Mouse (Mus musculus) midbrain, embryonic 15.5 days (tissue): ENCODE data around the gene Arhgef26. TPM values are rescaled to one million over a fixed set of nuclear protein-coding genes. Genes with fewer than 3 reads are reported as not detected.

Experiments
- ATAC-seq: fragments of 200-750 bp; cut with Nextera tagmentation; replicated peaks from 2 replicates; pipeline ENCODE4 v1.8.0; 2017; ENCODE audit warnings: moderate TSS enrichment
- H3K27ac ChIP-seq: fragments of 300-500 bp; sonication (generic); 2 replicates; pipeline ENCODE4 v1.5.1; 2015; ENCODE audit warnings: mild to moderate bottlenecking, inconsistent platforms
- H3K27me3 ChIP-seq: fragments of 300-500 bp; sonication (generic); replicated peaks from 2 replicates; pipeline ENCODE4 v1.6.1; 2015; ENCODE audit warnings: inconsistent platforms
- H3K36me3 ChIP-seq: fragments of 300-500 bp; sonication (generic); replicated peaks from 2 replicates; pipeline ENCODE4 v1.6.1; 2015; ENCODE audit warnings: inconsistent platforms
- H3K4me1 ChIP-seq: fragments of 300-500 bp; sonication (generic); 2 replicates; pipeline ENCODE4 v1.6.1; 2015; ENCODE audit warnings: inconsistent platforms
- H3K4me2 ChIP-seq: fragments of 300-500 bp; sonication (generic); 2 replicates; pipeline ENCODE4 v1.6.1; 2015; ENCODE audit warnings: inconsistent platforms, mild to moderate bottlenecking, moderate library complexity
- H3K4me3 ChIP-seq: fragments of 300-500 bp; sonication (generic); 2 replicates; pipeline ENCODE4 v1.5.1; 2015; ENCODE audit warnings: mild to moderate bottlenecking, inconsistent platforms
- H3K9ac ChIP-seq: fragments of 300-500 bp; sonication (generic); 2 replicates; pipeline ENCODE4 v1.6.1; 2015; ENCODE audit warnings: mild to moderate bottlenecking, inconsistent platforms
- H3K9me3 ChIP-seq: fragments of 300-500 bp; sonication (generic); 2 replicates; pipeline ENCODE4 v1.6.1; 2016; ENCODE audit warnings: inconsistent platforms
- WGBS: fragments of 180-500 bp; shearing (Covaris S2); methylation state at CpG from one replicate; pipeline ENCODE4 v1.1.7; 2015; ENCODE audit warnings: mixed read lengths; 5-methylcytosine and 5-hydroxymethylcytosine counted together
- polyA plus RNA-seq: library from polyadenylated mRNA; unstranded; fragments of >200 nt; fragmentation: Nextera tagmentation; extraction: Ambion mirVana; gene quantifications from 2 replicates; pipeline ENCODE4 v1.2.1, GENCODE M21; 2015

Gene Arhgef26
- polyA plus RNA-seq, 1 experiment from 2014 or later = 9.2 TPM

DNA sequence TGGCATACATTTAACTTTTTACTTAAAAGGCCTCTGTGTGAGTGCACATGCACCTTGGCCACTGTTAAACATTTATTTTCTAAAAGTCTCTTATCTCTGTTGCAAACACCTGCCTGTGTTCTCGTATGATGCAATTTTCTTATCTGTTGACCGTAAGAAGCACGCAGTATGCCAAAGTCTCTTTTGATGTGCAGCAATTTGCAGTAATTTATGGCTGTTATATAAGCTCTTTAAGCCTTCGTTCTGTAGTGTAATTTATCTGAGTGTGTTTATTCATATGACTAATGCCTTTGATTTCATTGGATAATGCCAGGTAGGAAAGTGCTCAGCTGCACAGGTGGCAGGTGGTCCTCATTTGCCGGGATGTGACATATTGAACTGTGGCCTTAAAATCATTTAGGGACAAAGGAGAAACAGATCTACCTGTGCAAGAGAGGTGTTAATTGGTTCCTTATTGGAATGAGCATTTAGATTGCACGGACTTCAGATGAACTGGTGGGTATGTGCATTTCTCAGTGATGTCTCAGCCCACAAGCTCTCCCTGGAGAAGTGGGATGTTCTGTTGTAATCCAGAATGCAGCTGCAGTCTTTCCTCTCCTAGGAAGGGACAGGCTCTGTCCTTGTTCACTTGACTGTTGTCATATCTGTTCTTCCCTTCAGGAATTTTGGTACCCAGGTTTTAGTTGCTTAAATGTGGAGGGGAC lies 10.5 kb downstream of the Arhgef26 start:
- Histone ChIP-seq H3K4me2 (no peak overlapping the region), H3K4me3 (no peak overlapping the region), H3K36me3 (no peaks in the 10 kb centered on the region), H3K27me3 (no peaks in the 10 kb centered on the region), H3K9ac (no peak overlapping the region), H3K4me1 (no peaks in the 10 kb centered on the region), H3K9me3 (no peaks in the 10 kb centered on the region), H3K27ac (no peak overlapping the region)
- WGBS = 85% methylated on average over 6 of the region's 6 CpGs
- no peak for ATAC-seq

DNA sequence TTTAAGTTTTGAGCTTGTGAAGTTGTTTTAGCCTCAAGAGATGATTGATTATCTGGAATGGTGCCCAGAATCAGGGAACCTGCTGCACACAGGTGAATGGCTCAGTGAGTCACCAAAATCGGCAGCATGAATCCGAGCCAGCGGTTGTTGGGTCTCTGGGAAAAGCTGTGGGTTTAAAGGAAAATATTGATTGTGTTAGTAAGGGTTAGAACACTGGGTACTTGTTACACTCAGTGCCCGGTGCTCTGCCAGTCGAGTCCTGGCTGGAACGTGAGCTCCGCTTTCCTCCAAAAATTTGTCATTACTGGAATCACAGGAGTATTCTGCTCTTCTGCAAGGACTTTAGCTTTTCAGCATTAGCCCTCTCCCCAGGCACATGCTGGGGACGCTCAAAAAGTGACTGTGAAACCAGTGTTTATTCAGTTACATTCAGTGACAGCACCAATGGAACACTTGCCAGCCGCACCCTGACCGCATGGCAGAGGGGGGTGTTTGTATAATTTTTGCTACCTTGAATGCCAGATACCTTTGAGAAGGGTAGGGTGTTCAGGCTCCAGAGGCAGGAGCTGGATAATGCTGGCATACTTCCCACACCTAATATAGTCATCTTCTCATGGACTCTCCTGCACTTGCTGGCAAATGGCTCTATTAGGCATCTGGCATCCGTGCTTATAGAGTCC lies 11.2 kb downstream of the Arhgef26 start:
- H3K36me3 ChIP-seq = no peaks in the 10 kb centered on the region
- no peak overlapping the region for H3K4me2 ChIP-seq
- no peaks in the 10 kb centered on the region for H3K4me1 ChIP-seq
- WGBS = 86% methylated on average over 11 of the region's 11 CpGs
- no peak overlapping the region for H3K9ac ChIP-seq
- no peaks in the 10 kb centered on the region for H3K9me3 ChIP-seq
- no peak overlapping the region for H3K27ac ChIP-seq
- no peak for ATAC-seq
- H3K27me3 ChIP-seq = no peaks in the 10 kb centered on the region
- H3K4me3 ChIP-seq = no peak overlapping the region

DNA sequence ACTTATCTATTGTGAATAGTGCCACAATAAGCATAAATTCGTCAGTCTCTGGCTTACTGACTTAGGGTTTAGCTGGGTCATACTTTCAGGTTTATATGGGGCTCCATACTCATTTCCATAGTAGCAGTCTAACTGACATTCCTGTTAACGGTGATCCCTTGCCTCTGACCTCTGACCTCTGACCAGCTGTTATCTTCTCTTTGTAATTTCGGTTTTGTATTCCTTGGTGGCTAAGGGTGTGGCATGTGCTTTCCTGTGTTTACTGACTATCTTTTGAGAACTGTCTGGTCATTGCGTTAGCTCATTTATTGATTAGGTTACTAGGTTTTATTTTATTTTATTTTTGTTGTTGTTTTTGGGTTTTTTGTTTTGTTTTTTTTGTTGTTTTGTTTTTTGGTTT lies 13.9 kb downstream of the Arhgef26 start:
- ATAC-seq = no peak
- H3K36me3 ChIP-seq = no peaks in the 10 kb centered on the region
- no peak overlapping the region for H3K4me2 ChIP-seq
- 84% methylated on average over 4 of the region's 4 CpGs for WGBS
- no peaks in the 10 kb centered on the region for H3K9me3 ChIP-seq
- H3K4me3 ChIP-seq = no peak overlapping the region
- no peak overlapping the region for H3K27ac ChIP-seq
- H3K4me1 ChIP-seq = no peaks in the 10 kb centered on the region
- no peak overlapping the region for H3K9ac ChIP-seq
- H3K27me3 ChIP-seq = no peaks in the 10 kb centered on the region

DNA sequence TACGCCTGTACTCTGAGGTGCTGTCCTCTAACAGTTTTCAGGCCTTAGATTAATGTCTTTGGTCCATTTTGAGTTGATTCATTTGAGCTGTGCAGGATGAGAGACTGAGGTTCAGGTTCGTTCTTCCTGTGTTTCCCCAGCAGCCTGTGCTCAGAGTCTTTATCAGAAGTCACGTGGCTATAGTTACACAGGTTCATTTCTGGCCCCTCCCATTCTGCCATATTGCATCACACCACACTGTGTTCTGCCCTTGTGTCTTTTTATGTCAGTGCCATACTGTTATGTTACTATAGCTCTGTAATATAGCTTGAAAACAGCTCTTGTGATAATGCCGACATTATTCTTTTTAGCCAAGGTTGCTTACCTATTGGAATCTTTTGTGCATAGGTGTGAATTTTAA lies 14.7 kb downstream of the Arhgef26 start:
- WGBS = 94% methylated on average over 4 of the region's 4 CpGs
- Histone ChIP-seq H3K4me2 (no peak overlapping the region), H3K4me3 (no peak overlapping the region), H3K27me3 (no peaks in the 10 kb centered on the region), H3K9me3 (no peaks in the 10 kb centered on the region), H3K4me1 (no peaks in the 10 kb centered on the region), H3K9ac (no peak overlapping the region), H3K27ac (no peak overlapping the region), H3K36me3 (no peaks in the 10 kb centered on the region)
- no peak for ATAC-seq

DNA sequence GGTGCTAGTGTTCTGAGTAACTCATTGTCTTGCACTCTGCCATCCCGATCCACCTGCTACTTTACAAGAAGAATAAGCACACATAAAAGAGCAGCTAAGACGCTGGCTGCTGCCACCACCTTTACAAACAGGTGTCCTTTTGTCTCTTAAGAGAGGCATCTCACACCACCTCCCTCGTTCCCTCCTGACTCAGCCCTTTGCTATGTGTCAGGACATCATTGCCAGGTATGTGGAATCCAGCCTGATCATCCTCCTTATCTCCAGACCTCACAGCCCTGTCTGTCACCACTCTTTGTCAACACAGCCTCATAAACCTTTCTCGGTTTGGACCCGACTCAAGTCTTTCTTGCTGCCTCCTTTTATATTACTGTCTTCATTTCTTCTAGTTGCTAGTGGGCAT lies 29.7 kb downstream of the Arhgef26 start:
- ATAC-seq = no peak
- Histone ChIP-seq H3K9me3 (no peaks in the 10 kb centered on the region), H3K9ac (no peak overlapping the region), H3K36me3 (no peaks in the 10 kb centered on the region), H3K4me1 (no peaks in the 10 kb centered on the region), H3K4me3 (no peak overlapping the region), H3K27me3 (no peaks in the 10 kb centered on the region), H3K27ac (no peak overlapping the region), H3K4me2 (no peak overlapping the region)
- 87% methylated on average over 5 of the region's 5 CpGs for WGBS

DNA sequence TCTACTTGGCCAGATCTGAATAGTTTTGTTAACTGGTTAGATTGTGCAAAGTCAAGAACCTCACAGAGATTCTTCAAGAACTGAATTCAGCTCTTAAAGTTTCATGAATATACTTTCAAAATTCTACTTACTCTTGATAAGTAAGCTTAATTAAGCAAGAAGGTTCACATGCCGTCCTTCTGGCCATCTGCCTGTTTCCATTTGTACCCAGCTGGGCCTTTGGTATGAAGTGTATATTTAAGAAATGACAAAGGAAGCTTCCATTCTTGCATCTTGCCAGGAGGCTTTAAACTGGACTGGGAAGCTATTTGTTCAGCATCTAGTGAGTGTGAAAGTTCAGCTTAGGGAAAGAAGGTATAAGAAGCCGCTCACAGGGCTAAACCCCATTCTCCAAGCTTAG lies 34.7 kb downstream of the Arhgef26 start:
- Histone ChIP-seq H3K36me3 (no peaks in the 10 kb centered on the region), H3K4me3 (no peak overlapping the region), H3K4me1 (no peaks in the 10 kb centered on the region), H3K27me3 (no peaks in the 10 kb centered on the region), H3K9ac (no peak overlapping the region), H3K9me3 (no peaks in the 10 kb centered on the region), H3K27ac (no peak overlapping the region), H3K4me2 (no peak overlapping the region)
- 73% methylated on average over 2 of the region's 2 CpGs for WGBS
- no peak for ATAC-seq

DNA sequence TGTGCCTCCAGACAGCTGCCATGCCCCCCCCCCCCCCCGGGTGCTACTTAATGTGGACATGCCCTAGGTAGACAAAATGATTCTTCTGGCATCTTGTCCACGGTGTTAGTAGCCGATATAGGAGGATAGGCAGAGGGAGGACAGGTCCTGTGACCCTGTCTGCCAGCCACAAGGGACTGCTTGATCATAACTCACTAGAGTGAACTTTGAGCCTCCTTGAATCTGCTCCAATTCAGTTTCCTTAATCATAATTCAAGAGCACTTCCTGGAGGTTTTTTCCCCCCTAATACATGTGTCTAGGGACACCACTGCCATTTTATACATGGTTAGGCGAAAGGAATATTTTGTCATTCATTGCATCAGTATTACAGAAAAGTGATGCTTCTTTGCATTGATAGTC lies 36.2 kb downstream of the Arhgef26 start:
- 93% methylated on average over 4 of the region's 4 CpGs for WGBS
- no peak overlapping the region for H3K4me3 ChIP-seq
- no peaks in the 10 kb centered on the region for H3K36me3 ChIP-seq
- no peaks in the 10 kb centered on the region for H3K27me3 ChIP-seq
- H3K27ac ChIP-seq = no peak overlapping the region
- ATAC-seq = no peak
- no peaks in the 10 kb centered on the region for H3K9me3 ChIP-seq
- no peaks in the 10 kb centered on the region for H3K4me1 ChIP-seq
- no peak overlapping the region for H3K9ac ChIP-seq
- no peak overlapping the region for H3K4me2 ChIP-seq

DNA sequence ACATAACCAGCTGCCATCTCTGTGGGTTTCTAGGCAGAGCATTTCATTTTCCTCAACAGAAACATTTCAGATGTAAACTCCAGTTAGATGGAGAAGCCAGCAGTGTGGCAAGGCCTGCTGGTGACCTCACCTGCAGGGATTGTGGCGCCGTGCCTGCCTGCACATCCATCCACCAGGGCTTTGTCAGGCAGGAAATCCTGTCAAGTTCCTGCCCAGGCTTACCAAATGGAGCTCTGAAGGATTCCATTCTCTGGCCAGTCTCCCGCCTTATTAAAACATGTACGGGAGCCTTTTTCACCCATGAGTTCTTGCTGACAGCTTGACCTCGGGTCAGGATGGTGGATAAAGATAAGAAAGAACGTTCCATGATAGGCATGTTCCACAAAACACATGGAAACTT lies 36.7 kb downstream of the Arhgef26 start:
- Histone ChIP-seq H3K27me3 (no peaks in the 10 kb centered on the region), H3K36me3 (no peaks in the 10 kb centered on the region), H3K9me3 (no peaks in the 10 kb centered on the region), H3K4me2 (no peak overlapping the region), H3K27ac (no peak overlapping the region), H3K4me3 (no peak overlapping the region), H3K9ac (no peak overlapping the region), H3K4me1 (no peaks in the 10 kb centered on the region)
- 85% methylated on average over 6 of the region's 6 CpGs for WGBS
- ATAC-seq = no peak

DNA sequence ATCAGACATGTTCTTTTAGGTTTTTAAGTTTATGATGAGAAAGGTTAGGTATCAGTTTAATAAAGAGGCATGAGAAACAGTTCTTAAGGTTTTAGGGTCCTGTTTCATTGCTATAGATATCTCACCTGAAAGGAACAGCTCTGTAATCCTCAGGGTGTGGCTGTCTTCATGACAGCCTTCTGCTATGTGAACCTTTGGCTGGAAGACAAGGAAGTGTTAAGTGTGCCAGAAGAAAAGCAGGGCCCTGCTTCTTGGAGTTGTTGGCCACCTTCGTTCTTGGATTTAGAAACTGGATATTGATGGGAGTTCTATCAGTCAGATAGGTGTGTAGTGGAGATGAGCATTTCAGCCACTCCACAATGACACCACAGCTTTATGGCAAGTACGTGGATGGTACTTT lies 38.6 kb downstream of the Arhgef26 start:
- Histone ChIP-seq H3K9me3 (no peaks in the 10 kb centered on the region), H3K9ac (no peak overlapping the region), H3K4me3 (no peak overlapping the region), H3K4me1 (no peaks in the 10 kb centered on the region), H3K36me3 (no peaks in the 10 kb centered on the region), H3K27ac (no peak overlapping the region), H3K4me2 (no peak overlapping the region), H3K27me3 (no peaks in the 10 kb centered on the region)
- 94% methylated on average over 2 of the region's 2 CpGs for WGBS
- ATAC-seq = no peak

DNA sequence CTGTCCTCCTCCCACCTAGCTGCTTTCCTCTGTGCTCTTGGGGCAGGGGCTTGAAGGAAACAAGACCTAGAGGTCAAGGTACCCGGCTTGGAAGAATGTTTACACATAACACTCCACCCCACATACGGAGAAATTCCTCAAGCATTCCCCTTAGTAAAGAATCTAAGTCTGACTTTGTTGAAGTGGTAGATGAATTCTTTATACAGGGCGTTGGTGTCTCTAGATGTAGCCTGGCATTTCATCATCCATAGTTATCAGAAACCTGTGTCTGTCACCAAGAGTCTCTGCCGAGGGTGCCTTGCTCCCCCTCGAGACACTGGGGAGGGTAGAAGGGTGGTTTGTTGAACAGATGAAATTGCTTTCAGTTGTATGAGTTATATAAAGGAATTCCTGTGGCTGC lies 41.8 kb downstream of the Arhgef26 start:
- Histone ChIP-seq H3K27me3 (no peaks in the 10 kb centered on the region), H3K27ac (no peak overlapping the region), H3K4me3 (no peak overlapping the region), H3K9me3 (no peaks in the 10 kb centered on the region), H3K4me2 (no peak overlapping the region), H3K4me1 (no peaks in the 10 kb centered on the region), H3K9ac (no peak overlapping the region), H3K36me3 (no peaks in the 10 kb centered on the region)
- WGBS = 89% methylated on average over 5 of the region's 5 CpGs
- ATAC-seq = no peak

DNA sequence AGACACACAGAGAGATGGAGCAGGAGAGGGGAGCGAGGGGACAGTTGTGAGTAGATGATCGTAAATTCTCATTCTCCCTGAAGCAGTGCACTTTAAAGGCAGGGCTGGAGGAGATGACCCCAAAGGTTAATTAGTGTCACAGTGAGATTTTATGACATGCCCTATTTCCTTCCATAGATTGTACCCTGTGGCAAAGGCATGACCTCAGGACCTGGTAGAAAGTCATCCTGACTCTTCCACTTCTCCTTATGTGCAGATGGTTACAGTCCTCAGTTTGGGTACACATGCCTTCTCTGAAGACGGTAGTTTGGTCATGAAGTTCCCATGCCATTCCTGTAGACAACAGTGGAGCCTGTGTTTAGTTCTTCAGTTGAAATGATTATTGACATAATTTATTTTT lies 42.3 kb downstream of the Arhgef26 start:
- H3K27me3 ChIP-seq = no peaks in the 10 kb centered on the region
- H3K27ac ChIP-seq = no peak overlapping the region
- no peaks in the 10 kb centered on the region for H3K36me3 ChIP-seq
- WGBS = 89% methylated on average over 3 of the region's 3 CpGs
- no peaks in the 10 kb centered on the region for H3K4me1 ChIP-seq
- ATAC-seq = no peak
- H3K9ac ChIP-seq = no peak overlapping the region
- H3K9me3 ChIP-seq = no peaks in the 10 kb centered on the region
- no peak overlapping the region for H3K4me2 ChIP-seq
- H3K4me3 ChIP-seq = no peak overlapping the region

DNA sequence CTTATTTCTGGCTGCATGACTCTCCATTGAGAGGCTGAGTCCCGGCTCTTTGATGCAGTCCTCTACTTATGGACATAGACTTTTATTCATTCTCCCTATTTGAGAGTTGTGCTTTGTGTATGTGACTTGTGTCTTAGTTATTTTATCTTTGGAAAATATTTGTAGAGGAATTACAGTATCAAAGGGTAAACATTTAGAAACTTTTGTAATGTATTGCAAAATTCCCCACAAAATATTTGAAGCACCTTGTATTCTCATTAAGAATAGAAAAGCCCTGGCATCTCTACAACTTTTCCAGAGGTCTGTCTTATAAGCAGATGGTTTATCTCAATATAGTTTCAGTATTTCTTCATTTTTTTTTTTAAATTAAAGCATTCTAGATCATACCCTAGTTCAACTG lies 44.7 kb downstream of the Arhgef26 start:
- ATAC-seq = no peak
- Histone ChIP-seq H3K9ac (no peak overlapping the region), H3K9me3 (no peaks in the 10 kb centered on the region), H3K36me3 (no peaks in the 10 kb centered on the region), H3K4me3 (no peak overlapping the region), H3K27me3 (no peaks in the 10 kb centered on the region), H3K4me2 (no peak overlapping the region), H3K27ac (no peak overlapping the region), H3K4me1 (no peaks in the 10 kb centered on the region)
- 98% methylated on average over 1 of the region's 1 CpGs for WGBS

DNA sequence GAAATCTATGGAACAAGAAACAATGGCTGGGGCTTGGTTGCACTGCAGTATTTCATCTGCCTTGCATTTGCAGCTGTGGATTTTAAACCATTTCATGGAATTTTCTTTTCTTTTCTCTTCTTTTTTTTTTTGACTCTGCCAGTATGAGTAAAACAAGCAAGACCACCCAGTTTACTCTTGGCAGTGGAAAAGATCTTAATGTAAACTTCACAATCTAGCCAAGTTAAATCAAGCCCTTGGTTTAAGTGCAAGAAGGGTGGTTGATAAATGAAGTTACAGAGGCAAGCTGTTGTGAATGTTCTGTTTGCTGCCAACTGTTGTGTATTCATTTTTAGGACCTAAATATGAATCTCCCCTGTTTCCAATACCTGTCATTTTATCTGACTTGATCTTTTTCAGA lies 54.5 kb downstream of the Arhgef26 start:
- no peaks in the 10 kb centered on the region for H3K4me1 ChIP-seq
- H3K4me3 ChIP-seq = no peak overlapping the region
- no peaks in the 10 kb centered on the region for H3K36me3 ChIP-seq
- H3K4me2 ChIP-seq = no peak overlapping the region
- no peak for ATAC-seq
- H3K27ac ChIP-seq = no peak overlapping the region
- H3K27me3 ChIP-seq = no peaks in the 10 kb centered on the region
- H3K9ac ChIP-seq = no peak overlapping the region
- H3K9me3 ChIP-seq = no peaks in the 10 kb centered on the region
